Mouse (Mus musculus): ENCODE measurements at regions not wholly inside any gene's neighbourhood (a gene's known extent, or its start where the extent isn't known, plus 50 kb on each side); places are given as distances from the start of the nearest gene placed in this dataset.
A peak's percentile ranks its signal among the peaks of the same experiment; 100 is the strongest.

DNA sequence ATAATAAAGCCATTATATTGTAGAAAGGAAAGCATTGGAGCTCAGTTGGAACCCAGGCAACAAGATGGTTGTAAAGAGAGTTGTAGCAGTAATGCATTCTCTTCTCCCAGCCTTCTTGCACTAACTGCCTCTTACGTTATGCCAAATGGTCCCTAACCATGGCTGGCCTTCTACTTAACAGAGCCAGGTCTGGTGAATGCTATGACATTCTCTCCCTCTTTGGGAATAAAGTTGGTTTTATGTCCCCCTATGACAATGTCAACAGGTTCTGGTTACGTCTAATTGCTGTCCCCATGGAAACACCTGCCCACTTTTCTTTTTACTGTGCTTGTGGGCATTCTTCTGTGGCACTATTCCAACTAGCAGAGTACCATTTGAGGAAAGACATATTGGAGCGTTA, 126.4 kb upstream of the Npvf start:
- DNase-seq, result no peak

DNA sequence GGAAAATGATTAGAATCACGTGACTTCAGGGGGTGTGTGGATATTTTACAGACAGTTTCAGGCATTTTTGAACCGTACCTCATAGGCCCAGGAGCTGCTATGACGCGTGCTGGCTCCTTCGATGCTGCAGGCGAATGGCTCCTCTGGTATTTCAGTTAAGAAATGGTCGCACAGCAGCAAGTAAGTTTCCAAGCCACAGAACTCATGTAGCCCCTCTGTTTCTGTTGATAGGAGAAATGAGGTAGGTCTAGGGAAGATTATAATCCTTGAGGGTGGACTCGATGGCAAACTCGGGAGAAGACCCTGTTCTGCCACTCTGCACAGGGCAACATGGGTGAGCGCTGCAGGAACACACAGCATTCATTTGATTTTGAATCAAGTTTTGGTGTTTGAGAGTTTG, 127.0 kb upstream of the Npvf start:
- DNase-seq, result no peak

DNA sequence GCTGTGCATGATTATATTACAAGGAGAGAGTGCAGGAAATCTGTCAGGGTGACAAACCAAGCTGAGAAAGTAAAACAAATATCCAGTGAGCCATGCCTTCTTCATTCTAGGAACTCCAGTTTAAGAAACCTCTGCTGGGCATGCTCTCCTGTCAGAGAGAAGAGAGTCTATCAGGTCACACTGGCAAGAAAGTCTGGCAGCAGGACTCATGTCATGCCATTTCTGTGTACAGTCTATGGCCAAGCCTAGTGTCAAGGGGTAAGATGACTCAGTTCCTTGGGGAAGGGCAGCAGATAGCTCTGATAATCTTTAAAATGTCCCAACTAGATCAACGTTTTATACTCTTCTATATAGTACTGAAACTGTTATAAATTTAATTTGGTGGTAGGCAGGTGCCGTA, 128.0 kb upstream of the Npvf start:
- no peak for DNase-seq

DNA sequence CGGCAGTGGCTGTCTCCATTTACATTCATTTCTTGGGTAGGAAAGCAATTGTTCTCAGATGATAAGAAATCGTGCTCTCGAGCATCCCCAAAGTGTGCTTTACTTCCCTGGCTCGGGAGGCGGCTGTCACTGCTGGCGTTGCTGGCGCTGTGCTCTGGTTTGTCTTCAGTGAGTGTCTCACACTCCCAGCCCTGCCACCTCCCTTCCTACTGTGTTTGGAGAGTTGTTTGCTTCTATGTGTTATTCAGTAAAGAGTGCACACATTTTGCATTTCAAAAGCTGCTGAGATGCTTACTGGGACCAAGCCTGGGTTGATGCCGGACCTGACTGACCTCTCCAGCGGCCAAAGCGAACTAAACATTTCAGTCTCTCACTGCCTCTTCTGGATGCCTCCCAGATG, 129.3 kb upstream of the Npvf start:
- DNase-seq, result no peak

DNA sequence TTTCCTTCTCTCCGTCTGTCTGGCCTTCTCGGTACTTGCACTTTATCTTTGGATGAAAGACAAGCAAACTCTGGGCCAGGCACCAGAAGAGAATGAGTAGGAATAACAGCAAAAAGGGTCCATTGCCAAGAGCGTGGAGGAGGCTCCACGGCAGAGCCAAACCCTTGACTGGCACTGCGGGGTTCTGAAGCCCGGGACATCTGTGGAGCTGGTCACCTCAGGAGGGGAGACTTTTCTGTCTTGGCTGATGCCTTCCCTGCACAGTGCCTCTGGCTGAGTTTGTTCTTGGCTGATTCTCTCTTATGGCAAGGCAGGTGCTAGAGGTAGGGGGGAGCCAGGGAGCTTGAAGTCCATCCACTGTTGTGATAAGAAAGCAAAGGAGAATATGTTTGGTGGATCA, 130.1 kb upstream of the Npvf start:
- peak in 1 of 2 experiments; percentile 9 for DNase-seq

DNA sequence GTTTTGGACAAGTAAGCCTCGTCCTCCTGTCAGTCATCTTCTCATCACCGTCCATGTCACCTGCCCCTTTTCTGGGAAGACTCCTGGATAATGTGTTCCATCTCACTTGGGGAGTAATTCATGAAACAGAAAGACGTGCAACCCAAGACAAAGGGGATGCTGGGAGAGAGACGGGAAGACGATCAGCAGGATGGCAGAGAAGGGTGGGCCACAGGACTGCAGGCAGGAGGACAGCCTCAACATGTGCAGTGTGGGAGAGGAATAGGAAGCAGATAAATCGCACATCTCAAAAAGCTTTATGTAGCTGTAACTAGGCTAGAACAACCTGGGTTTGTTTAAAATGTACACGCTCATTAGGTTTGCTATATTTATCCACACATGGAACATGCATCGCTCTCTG, 133.4 kb upstream of the Npvf start:
- no peak for DNase-seq

DNA sequence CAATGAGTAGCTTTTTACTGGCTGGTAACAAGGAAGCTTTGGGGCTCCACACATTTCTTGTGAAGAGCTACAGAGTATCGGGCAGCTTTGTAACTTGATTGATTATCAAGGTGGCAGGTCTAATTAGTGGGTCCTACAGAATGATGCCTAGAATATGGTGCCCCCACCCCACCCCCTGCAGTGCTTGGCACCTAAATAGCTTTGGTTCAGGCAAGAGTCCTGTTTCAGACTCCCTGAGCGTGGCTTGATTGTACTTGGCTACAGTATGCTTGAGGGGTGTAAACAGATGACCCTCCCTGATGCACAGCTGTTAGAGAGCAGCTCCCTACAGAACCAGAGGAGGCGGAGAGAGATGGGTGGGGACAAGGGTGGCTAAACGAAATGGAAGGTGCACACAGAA, 145.7 kb upstream of the Npvf start:
- no peak for DNase-seq

DNA sequence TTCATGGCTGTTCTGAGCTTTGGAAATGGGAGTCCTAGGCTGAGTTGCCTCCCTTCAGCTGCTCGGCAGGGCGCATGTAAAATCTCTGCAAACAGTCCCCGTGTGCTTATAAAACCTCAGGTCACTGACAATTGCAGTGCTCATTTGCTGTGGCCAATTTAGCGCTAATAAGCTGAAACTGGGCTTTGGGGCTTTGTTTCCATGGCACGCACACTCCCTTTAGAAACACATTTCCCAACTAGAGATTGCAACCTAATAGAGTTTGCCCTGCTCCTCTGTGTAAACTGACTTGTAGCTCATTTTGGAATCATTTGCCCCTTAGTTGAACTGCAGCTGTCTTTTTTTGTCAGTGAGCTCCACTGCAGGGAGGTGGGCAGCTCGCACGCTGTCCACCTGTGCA, 148.7 kb upstream of the Npvf start:
- DNase-seq, result no peak

DNA sequence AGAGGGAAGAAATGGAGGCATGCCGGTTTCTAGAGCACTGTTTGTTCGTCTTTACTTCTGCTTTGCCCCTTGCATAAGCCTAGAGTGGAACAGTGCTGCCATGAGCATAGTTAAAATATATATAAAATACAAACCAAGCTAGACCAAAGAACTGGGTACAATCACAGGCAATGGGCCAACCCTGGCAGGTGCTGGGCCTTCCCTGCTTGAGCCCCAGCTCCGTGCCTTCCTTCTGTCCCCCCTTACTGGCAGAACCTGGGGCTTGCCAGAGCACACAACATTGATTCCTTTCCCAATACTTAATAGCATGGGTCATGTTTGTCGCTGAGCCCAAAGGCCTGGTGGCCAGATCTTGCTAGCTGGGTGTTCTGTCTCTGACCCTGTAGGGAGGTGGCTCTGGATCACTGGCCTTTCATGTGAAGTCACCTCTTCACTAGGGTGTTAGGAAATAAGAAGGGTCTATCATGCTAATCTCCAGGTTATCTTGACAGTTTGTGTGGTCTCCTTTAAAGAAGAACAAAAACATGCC, 150.3 kb upstream of the Npvf start:
- no peak for DNase-seq

DNA sequence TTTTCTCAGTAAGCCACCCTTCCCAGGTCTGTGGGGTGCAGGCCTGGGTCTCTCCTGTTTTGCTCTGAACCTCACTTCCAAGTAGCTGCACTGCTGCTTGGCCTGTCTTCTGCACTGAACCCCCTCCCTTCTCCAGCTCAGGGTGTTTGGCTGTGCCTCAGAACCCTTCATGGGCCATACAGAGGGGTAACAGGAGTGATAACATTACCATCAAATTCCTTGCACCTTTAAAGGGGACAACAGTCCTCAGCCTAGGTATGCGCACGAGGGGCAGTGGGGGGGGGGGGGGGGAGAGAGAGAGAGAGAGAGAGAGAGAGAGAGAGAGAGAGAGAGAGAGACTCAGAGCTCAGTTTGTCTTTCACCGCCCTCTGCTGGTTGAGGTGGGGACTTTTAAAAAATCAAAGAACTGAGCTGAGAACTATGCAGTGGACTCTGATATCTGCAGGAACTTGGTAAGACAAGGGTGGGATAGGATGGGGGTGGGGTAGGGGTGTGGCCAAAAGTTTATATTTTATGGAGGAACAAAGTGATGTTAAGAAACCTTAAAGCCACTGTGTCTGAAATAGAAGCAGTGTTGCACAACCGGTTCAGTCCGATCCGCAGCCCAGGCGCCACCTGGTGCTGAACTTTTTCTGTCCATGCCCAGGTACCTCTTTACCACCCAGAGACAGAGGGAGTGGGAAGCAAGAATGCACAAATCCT, 152.3 kb upstream of the Npvf start:
- DNase-seq, result peak; percentile 43 to 57

DNA sequence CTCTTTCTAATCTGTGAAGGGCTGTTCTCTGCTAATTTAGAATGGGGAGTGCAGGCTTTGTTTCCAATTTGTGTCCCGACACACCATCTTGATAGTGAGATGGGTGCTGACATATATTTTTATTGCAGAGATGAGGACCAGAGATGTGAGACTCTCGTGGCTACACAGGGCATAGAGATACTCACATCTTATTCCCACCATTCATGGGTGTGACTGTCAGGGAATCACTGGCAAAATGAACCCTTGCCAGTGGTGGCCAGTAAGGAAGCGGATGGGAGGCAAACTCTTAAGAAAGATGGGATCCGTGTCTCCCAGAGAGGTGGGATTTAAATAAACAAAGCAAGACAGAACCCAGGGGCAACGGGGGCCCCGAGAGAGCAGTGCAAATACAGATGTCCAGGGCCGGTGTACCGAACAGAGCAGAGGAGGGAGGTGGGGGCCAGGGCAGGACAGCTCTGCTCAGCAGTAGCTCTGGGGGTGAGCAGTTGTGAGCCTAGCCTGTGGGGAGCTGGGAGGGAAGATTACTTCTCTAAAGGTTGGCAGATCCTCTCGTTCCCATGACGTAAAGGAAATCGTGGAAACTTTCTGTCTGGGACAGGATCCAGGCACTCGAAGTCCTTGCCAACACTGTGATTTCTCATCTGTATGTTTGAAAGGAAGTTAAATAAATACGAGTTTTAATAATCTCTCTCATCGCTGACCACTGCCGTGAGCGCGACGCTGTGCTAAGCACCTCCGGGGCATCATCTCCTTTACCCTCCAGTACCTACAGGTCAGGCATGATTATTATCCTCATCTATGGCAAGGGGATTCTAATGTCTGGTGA, 153.2 kb upstream of the Npvf start:
- DNase-seq, result peak in 1 of 2 experiments; percentile 13

DNA sequence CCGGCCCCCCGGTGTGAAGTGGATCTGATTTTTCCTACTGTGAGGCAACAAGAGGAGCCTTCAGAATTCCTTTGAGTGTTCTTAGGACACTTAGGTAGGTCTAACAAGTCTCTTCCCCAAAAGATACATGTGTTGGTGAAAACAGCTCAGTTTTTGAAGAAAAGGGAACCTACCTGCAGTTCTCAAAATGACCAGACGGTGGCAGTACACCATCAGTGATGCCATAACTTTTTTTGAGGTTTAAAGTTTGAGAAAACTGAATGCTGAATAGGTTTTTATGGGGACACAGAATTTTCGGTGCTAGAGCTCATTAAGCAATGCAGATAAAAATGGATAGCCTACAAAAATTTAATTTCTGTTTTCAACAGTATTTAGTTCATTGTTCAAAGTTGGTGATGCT, 153.9 kb upstream of the Npvf start:
- DNase-seq, result peak; percentile 67 to 79

DNA sequence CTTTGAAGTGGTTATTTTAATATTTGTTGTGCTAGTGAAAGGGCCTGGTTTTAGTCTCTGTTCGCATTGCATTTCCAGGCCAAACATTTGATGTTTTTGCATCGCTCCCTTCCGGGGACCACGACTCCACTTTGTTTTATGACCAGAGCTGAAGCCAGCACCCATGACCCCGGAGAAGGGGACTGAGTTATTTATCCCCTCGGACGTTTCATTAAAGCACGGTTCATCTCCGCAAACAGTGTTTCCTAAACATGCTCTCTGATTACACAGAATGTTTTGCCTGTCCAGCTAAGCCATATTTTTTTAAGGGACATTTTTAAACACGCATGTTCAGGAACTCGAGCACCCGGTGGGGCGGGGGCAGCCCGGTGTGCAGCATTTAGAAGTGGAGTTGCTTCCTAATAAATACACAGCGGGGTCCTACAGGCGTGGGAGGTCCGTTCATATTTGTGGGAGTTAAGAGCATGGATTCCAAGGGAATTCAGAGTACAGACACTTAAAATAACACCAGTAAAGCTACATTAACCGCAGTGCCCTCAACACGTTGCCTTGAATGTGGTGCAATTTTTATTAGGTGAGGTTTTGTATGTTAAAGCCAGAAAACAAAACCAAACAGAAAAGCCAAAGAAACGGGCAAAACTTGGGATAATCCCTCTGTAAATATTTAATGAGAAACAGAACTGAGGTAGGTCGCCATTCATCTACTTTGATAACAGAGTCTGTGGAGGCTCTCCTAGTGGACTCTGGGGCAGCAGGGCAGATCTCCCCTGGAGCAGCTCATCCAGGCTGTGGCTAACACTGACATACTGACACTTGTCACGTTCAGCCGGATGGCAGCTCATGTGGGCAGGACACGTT, 154.8 kb upstream of the Npvf start:
- no peak for DNase-seq

DNA sequence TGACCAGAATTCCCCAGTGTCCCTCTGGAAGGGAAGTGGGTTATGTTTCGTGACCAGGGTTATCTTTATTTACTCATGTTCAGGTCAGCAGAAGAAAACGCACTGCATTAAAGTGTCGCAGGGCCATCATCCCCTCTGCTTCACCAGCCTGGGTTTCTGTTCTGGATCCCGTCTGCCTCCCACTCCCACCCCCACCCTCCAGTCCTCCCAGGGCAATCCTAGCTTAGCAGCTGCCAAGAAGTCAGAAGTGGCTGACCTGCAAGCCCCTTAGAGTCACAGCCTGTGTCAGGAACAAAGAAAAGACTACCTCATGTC, 155.4 kb upstream of the Npvf start:
- no peak for DNase-seq

DNA sequence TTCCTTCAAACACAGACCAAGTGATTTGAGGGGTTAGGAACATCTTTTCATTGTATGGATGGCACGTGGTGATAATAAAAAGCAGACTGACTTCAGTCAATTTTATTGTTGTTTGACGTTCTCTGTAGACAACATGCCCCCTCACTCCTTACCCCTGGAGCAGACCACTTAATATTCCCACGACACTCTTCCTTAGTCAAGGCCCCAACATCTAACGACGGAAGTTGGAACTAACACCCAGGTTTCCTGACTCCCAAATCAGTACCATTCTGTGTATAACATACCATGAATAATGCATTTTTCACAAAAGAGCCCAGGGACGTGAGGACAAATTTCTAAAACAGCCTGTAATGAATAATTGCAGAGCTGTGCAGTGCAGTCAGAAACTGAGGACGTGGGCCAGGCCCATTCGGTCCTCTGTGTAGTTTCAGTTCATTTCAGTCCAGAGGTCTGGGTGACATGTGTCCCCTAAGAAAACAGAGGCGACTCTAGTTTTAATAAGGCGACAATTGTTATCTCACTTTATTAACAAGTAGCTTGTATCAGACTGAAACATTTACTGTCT, 160.8 kb upstream of the Npvf start:
- no peak for DNase-seq

DNA sequence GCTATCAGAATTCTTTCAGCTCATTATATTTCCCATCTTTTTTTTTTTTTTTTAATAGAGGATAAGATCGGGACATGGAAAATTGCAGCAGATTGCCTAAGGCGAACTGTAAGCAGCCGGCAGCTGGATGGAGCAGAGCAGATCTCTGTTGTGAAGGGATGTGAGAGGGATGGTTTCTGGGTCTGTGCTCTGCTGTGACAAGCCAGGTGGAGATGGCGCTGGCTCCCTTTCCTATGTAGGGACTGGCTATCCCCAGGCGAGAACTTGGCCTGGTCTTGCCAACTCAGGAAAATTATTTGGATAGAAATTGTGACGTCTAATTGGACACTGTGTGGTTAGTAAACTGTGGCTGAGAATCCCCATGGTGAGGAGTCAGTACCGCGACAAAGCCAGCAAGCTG, 161.3 kb upstream of the Npvf start:
- DNase-seq, result no peak

DNA sequence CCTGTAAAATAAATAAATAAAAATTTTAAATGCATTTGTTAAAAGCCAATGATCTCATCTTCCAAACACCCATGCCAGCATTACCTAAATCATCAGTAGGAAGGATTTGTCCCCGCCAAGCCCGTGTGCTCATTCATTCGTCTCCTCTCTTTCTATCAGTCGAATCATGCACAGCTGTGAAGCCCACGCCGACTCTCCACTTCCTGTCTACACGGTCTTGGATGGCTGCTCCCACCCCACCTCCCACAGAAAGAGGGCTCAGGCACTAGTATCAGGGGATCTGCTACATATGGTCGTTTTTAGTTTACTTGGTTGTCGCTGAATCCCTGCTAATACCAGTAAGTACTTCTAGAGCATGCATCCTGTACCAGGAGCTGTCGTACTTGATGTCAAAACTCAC, 163.2 kb upstream of the Npvf start:
- no peak for DNase-seq

DNA sequence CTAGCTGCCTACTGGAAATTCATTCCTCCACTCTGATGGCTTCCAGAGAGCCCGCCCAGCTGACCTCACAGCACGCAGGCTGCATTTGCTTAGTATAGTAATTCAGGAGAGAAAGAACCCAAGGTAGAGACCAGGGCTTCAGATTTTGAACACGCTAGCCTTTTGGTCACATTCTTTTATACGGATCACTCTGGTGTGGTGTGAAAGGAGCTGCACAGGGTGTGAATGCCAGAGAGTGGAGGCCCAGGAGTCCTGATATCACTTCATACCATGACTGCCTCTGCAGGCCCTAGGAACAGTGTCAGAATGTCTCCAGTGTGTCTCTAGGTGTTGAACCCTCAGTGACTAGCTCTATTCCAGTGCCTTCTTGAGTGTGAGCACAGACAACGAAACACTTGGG, 164.2 kb upstream of the Npvf start:
- no peak for DNase-seq

DNA sequence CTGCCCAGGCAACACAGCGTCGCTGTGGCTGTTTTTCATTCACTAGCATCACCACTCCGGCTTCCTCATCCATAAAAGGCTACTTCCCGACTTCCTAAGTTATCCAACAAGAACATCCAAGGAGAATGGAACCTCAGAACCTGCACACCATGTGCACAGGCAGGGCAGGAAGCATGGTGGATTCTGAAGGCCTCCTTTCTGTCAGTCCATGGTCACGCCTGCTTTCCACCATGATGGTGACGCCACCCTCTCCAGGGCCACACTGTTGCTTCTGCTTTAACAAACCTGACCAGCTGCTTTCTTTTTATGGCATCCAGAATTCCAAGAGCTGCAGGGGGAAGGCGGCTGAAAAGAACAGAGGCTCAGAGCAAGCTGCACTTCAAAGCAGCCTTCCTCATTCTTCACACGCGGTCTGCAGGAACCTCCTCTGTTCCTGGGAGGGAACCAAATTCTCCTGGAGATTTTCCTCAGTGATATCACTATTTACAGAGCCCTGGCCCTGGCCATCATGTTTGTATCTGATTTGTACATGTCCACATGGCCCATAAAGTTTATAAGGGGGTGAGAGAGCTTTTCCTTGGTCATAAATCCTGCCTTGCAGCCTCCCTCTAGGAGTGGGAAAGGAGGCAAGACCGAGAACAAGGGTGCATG, 164.8 kb upstream of the Npvf start:
- DNase-seq, result no peak

DNA sequence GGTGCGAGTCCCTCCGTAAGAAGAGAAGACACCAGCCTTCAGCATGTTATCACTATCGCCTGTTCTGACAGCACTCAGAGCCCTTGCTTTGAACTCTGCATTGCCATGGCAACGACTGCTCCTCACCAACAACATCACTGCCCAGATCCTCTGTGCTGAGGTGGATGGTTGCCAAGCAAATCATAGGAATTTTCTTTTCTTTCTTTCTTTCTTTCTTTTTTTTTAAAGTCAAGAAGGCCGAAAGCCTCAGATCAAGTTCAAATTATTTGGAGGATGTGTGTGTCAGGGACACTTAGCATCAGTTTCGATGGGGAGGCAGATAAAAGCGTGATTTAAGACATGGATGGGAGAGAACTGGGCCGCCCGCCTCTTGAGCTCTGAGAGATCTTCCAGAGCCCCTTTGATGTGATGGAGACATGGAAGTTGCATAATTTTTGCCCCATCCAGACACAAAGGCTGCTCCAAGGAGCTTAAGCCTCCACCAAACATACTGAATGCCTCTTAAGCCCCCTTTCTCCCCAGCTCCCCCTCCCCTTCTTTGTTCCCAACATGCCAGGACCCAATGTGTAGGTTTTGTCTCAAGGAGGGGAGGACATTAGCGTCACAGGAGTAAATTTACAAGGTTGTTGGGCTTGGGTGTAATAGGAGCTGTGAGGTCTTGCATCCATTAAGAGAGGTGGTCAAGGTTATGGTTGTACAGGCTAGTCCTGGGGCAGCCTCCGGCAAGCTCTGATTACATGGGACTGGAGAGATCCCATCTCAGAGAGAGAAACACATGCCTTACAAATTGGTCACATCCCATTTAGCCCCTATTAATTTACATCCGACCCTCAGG, 167.4 kb upstream of the Npvf start:
- DNase-seq, result no peak

Data from cerebellum, postnatal 36 days (tissue).